Mouse (Mus musculus): ENCODE measurements around the gene Dnaja4.

Gene Dnaja4

GRCm38 (mm10) chr9:54752944-54753295 is 54.2 kb downstream of the Dnaja4 start:
- no peak for DNase-seq

DNA sequence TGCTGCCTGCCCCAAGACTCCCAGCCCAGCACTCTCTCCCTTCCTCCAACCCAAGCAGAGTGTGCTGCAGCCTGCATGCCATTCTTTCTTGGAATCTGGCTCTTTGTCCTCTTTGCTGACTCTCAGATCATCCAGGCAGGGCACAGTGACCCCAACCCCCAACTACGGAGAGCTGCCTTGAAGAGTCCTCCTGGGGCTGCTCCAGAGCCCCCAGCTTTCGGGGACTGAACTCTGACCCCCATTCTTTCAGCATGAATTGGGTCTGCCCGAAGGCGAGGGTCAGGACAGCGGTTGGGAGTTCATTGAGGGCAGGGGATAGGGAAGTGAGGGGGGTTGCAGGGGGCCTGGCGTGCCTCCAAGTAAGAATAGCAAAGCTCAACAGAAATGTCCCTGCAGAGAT is 60.9 kb downstream of the Dnaja4 start:
- no peak for DNase-seq

DNA sequence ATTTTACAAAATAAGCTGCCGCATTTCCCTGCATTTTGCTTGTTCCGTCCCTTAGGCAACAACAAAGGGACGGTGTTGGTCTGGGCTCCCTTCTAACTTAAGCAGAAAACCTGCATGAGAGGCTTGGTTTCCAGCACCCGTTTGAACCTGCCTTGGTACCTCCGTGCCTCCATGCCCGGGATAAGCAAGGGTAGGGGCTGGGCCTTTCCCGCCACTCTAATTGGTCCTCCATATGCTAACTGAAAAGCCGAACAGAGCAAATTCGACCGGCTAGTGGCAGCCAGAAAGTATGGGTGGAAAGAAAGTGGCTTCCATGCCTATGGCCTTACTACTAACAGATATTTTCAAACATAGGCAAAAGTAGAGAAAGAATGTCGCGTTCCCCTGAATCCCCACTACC is 65.4 kb downstream of the Dnaja4 start:
- DNase-seq = no peak

DNA sequence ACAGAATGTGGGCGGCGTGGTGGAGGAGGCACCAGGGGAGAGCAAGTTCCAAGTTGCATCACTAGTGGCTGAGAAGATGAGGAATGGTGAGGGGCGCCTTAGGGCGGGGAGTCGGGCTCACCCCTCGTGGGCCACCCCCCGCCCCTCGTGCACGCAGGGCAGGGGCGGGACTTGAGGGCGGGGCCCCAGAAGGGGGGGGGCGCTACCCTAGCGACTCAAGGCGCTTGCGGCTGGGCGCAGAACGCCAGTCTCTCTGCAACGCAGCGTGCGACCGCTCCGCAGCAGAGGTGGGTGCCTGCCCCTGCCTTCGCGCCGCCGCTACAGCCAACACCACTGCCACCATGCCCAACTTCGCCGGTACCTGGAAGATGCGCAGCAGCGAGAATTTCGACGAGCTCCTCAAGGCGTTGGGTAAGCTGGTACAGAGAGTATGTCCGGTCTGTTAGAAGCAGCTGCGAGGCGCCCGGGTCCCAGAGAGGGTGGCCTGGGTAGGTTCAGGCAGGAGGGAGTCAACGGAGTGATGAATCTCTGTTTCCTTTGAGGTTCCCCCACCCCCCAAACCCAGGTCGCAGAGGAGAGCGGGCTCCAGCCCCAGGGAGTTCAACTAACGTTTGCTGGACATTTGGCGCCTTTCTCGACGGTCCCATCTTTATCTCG is 66.0 kb downstream of the Dnaja4 start, which contains the start of gene Crabp1:
Crabp1 (plus strand) TSS at position 188 of the 657 bp plus-strand sequence.
- DNase-seq = no peak

GRCm38 (mm10) chr9:54765336-54766085 is 66.8 kb downstream of the Dnaja4 start:
- DNase-seq = no peak

All from spleen, adult 18-20 months (tissue).